Mouse (Mus musculus): ENCODE measurements at regions not wholly inside any gene's neighbourhood (a gene's known extent, or its start where the extent isn't known, plus 50 kb on each side); places are given as distances from the start of the nearest gene placed in this dataset.
"Not testable (repeated sequence)": the region's sequence is repeated elsewhere in the genome, so short reads cannot be mapped to it uniquely, and the experiment has no call there.

DNA sequence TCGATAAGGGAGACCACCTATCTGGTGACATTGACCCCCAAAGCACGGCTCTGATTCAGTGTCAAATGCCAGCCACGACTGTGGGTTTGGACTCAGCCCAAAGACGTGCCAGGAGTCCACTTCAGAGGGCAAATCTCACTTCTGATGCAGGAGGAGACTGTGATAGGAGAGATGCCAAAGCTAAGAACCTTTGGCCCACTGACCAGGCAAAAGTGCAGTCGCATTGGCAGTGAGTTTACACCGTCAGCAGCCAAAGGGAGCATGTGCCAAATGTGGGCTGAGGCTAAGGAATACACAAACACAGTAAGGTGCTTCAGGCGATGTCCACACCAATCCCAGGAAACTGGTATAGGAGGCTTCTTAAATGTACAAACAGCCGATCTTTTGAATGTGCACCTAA lies 202.6 kb upstream of the Nectin1 start:
- peaks cover 19% of the 10 kb centered on the region for H3K4me1 ChIP-seq (replicated peaks; ENCODE audit: low read depth, low read length)
- TF ChIP-seq CTCF (conservative IDR thresholded peaks at IDR 0.05; ENCODE audit: low read length) (no peak), NANOG (IDR thresholded peaks at IDR 0.05; ENCODE audit: borderline replicate concordance, low read length) (no peak), POU5F1 (IDR thresholded peaks at IDR 0.05; ENCODE audit: borderline replicate concordance, low read length) (no peak)
- H3K4me3 ChIP-seq (replicated peaks; ENCODE audit: low read length): no peak overlapping the region
- H3K27me3 ChIP-seq (ENCODE audit: insufficient read depth, low read length): peaks cover 34% of the 10 kb centered on the region
- H3K36me3 ChIP-seq (ENCODE audit: insufficient read depth, low read length): no peaks in the 10 kb centered on the region
- no peaks in the 10 kb centered on the region for H3K9me3 ChIP-seq (ENCODE audit: low read length)

DNA sequence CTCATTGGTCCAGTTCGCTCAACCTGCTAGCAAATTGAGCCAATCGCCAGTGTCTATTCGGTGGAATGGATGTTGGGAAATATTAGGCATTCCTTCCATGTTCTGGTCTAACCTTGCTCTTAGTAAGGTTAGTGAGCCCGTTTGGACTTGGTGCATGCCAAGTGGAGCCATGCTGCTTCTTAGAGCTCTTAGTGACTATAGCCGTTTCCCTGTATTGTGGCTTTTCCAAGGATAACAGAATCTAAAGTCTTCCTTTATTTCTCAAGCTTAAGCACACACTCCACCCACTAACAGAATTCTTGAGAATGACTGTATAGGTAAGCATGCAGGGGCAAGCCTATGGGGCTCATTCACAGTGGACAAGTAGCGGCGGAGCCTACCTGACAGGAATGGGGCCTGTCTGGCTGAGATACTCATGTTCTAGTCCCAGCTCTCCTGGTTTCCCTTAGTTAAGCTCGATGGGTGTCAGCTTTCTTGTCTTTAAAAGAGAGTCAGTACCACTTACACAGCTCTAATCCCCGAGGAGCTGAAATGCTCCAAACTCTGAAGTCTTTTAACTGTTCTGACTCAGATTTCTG lies 201.6 kb upstream of the Nectin1 start:
- H3K36me3 ChIP-seq (ENCODE audit: insufficient read depth, low read length): no peaks in the 10 kb centered on the region
- peaks cover 43% of the 10 kb centered on the region for H3K27me3 ChIP-seq (ENCODE audit: insufficient read depth, low read length)
- H3K9me3 ChIP-seq (ENCODE audit: low read length): no peaks in the 10 kb centered on the region
- peaks cover 16% of the 10 kb centered on the region for H3K4me1 ChIP-seq (replicated peaks; ENCODE audit: low read depth, low read length)
- no peak for TF ChIP-seq NANOG (IDR thresholded peaks at IDR 0.05; ENCODE audit: borderline replicate concordance, low read length)
- TF ChIP-seq POU5F1 (IDR thresholded peaks at IDR 0.05; ENCODE audit: borderline replicate concordance, low read length): no peak
- TF ChIP-seq CTCF (conservative IDR thresholded peaks at IDR 0.05; ENCODE audit: low read length): no peak
- no peak overlapping the region for H3K4me3 ChIP-seq (replicated peaks; ENCODE audit: low read length)

- TF ChIP-seq NANOG (IDR thresholded peaks at IDR 0.05; ENCODE audit: borderline replicate concordance, low read length) (no peak), POU5F1 (IDR thresholded peaks at IDR 0.05; ENCODE audit: borderline replicate concordance, low read length) (no peak), CTCF (conservative IDR thresholded peaks at IDR 0.05; ENCODE audit: low read length) (no peak)
- H3K36me3 ChIP-seq (ENCODE audit: insufficient read depth, low read length): no peaks in the 10 kb centered on the region
- no peaks in the 10 kb centered on the region for H3K9me3 ChIP-seq (ENCODE audit: low read length)
- H3K27me3 ChIP-seq (ENCODE audit: insufficient read depth, low read length): peaks cover 63% of the 10 kb centered on the region
- peak overlapping the region; percentile 56 for H3K4me3 ChIP-seq (replicated peaks; ENCODE audit: low read length)
- peaks cover 11% of the 10 kb centered on the region for H3K4me1 ChIP-seq (replicated peaks; ENCODE audit: low read depth, low read length)
These were observed 198.7 kb upstream of the Nectin1 start for GRCm38 (mm10) chr9:43545081-43545565.

- Histone ChIP-seq H3K36me3 (ENCODE audit: insufficient read depth, low read length) (no peaks in the 10 kb centered on the region), H3K27me3 (ENCODE audit: insufficient read depth, low read length) (peaks cover 73% of the 10 kb centered on the region), H3K9me3 (ENCODE audit: low read length) (no peaks in the 10 kb centered on the region), H3K4me3 (replicated peaks; ENCODE audit: low read length) (no peak overlapping the region), H3K4me1 (replicated peaks; ENCODE audit: low read depth, low read length) (peaks cover 11% of the 10 kb centered on the region)
- TF ChIP-seq NANOG (IDR thresholded peaks at IDR 0.05; ENCODE audit: borderline replicate concordance, low read length) (no peak), POU5F1 (IDR thresholded peaks at IDR 0.05; ENCODE audit: borderline replicate concordance, low read length) (no peak), CTCF (conservative IDR thresholded peaks at IDR 0.05; ENCODE audit: low read length) (no peak)
These were observed 194.9 kb upstream of the Nectin1 start for GRCm38 (mm10) chr9:43548883-43549282.

- Histone ChIP-seq H3K4me3 (replicated peaks; ENCODE audit: low read length) (no peak overlapping the region), H3K4me1 (replicated peaks; ENCODE audit: low read depth, low read length) (peaks cover 11% of the 10 kb centered on the region), H3K36me3 (ENCODE audit: insufficient read depth, low read length) (no peaks in the 10 kb centered on the region), H3K27me3 (ENCODE audit: insufficient read depth, low read length) (peaks cover 77% of the 10 kb centered on the region), H3K9me3 (ENCODE audit: low read length) (no peaks in the 10 kb centered on the region)
- TF ChIP-seq POU5F1 (IDR thresholded peaks at IDR 0.05; ENCODE audit: borderline replicate concordance, low read length) (no peak), NANOG (IDR thresholded peaks at IDR 0.05; ENCODE audit: borderline replicate concordance, low read length) (no peak), CTCF (conservative IDR thresholded peaks at IDR 0.05; ENCODE audit: low read length) (no peak)
These were observed 194.5 kb upstream of the Nectin1 start for GRCm38 (mm10) chr9:43549293-43549692.

GRCm38 (mm10) chr9:43552758-43553157 lies 191.0 kb upstream of the Nectin1 start:
- peak; percentile 48 for TF ChIP-seq CTCF (conservative IDR thresholded peaks at IDR 0.05; ENCODE audit: low read length)
- H3K4me1 ChIP-seq (replicated peaks; ENCODE audit: low read depth, low read length); H3K4me3 ChIP-seq (replicated peaks; ENCODE audit: low read length); H3K36me3 ChIP-seq (ENCODE audit: insufficient read depth, low read length); H3K9me3 ChIP-seq (ENCODE audit: low read length): not testable (repeated sequence)
- peaks cover 51% of the 10 kb centered on the region for H3K27me3 ChIP-seq (ENCODE audit: insufficient read depth, low read length)

- Histone ChIP-seq H3K4me1 (replicated peaks; ENCODE audit: low read depth, low read length) (no peaks in the 10 kb centered on the region), H3K27me3 (ENCODE audit: insufficient read depth, low read length) (peaks cover 18% of the 10 kb centered on the region), H3K4me3 (replicated peaks; ENCODE audit: low read length) (no peak overlapping the region), H3K9me3 (ENCODE audit: low read length) (no peaks in the 10 kb centered on the region), H3K36me3 (ENCODE audit: insufficient read depth, low read length) (no peaks in the 10 kb centered on the region)
- TF ChIP-seq POU5F1 (IDR thresholded peaks at IDR 0.05; ENCODE audit: borderline replicate concordance, low read length) (no peak), CTCF (conservative IDR thresholded peaks at IDR 0.05; ENCODE audit: low read length) (no peak), NANOG (IDR thresholded peaks at IDR 0.05; ENCODE audit: borderline replicate concordance, low read length) (no peak)
These were observed 181.8 kb upstream of the Nectin1 start for GRCm38 (mm10) chr9:43562016-43562415.

DNA sequence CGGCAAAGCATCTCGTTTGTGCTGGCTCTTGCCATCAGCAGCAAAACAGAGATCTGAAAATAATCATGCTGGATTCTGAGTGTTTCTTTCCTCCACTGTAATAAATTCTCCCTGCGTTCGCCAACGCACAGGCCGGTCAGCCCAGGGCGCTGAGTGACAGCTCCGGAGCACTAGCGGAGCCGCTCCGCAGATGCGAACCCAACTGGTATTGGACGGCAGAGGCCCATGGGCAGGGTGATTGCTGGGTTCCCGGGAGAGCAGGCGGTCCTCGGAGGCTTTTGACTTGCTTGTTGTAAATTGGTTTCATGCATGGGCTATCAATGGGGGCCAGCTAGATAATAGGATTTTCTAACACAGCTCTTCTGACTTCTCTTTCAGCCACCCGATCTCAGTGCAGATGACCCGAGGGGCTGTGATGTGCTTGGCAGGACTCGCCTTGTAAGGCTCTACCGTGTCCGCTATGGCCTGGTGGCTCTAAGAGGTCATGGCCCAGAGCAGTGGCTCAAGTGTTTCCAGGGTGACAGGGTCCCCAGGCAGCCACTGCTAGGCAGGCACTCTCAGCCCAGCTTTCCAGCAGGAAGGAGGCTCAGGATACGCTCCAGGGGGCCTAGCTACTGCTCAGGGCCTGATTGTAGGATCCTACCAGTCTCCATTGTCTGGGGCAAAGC lies 179.4 kb upstream of the Nectin1 start:
- H3K36me3 ChIP-seq (ENCODE audit: insufficient read depth, low read length): no peaks in the 10 kb centered on the region
- H3K9me3 ChIP-seq (ENCODE audit: low read length): no peaks in the 10 kb centered on the region
- peaks cover 7% of the 10 kb centered on the region for H3K4me1 ChIP-seq (replicated peaks; ENCODE audit: low read depth, low read length)
- no peak overlapping the region for H3K4me3 ChIP-seq (replicated peaks; ENCODE audit: low read length)
- TF ChIP-seq NANOG (IDR thresholded peaks at IDR 0.05; ENCODE audit: borderline replicate concordance, low read length): no peak
- TF ChIP-seq CTCF (conservative IDR thresholded peaks at IDR 0.05; ENCODE audit: low read length): no peak
- TF ChIP-seq POU5F1 (IDR thresholded peaks at IDR 0.05; ENCODE audit: borderline replicate concordance, low read length): no peak
- peaks cover 21% of the 10 kb centered on the region for H3K27me3 ChIP-seq (ENCODE audit: insufficient read depth, low read length)
